Mouse (Mus musculus) C2C12 (cell line): ENCODE measurements around the gene Olfr137. TPM values are rescaled to one million over a fixed set of nuclear protein-coding genes. Genes with fewer than 3 reads are reported as not detected.

ENCODE experiments used
- H3K27me3 ChIP-seq: one replicate; pipeline ENCODE4 v1.6.1; 2011; ENCODE audit not compliant: control insufficient read depth, insufficient read depth, insufficient read length
- H3K36me3 ChIP-seq: one replicate; pipeline ENCODE4 v1.6.1; 2011; ENCODE audit not compliant: control insufficient read depth, insufficient read depth
- H3K4me3 ChIP-seq: one replicate; pipeline ENCODE4 v1.5.1; 2011; ENCODE audit warnings: mild to moderate bottlenecking, control low read depth; ENCODE audit not compliant: poor library complexity, insufficient read depth, severe bottlenecking
- H3K79me2 ChIP-seq: one replicate; pipeline ENCODE4 v1.6.1; 2011; ENCODE audit not compliant: control insufficient read depth, insufficient read depth
- H3K79me3 ChIP-seq: one replicate; pipeline ENCODE4 v1.6.1; 2011; ENCODE audit warnings: low read depth, control low read depth
- H3ac ChIP-seq: one replicate; pipeline ENCODE3; 2011; ENCODE audit warnings: low read depth; ENCODE audit not compliant: control insufficient read depth, insufficient read length
- CEBPB ChIP-seq: IDR thresholded peaks from one replicate; pipeline ENCODE4 v1.6.1; 2011; ENCODE audit warnings: low read depth, mild to moderate bottlenecking, control low read depth, moderate library complexity
- CTCF ChIP-seq: IDR thresholded peaks from one replicate; pipeline ENCODE4 v1.5.1; 2011; ENCODE audit not compliant: control insufficient read depth, insufficient read depth, insufficient read length
- FOSL1 ChIP-seq: IDR thresholded peaks from one replicate; pipeline ENCODE4 v1.8.0; 2011; ENCODE audit warnings: mild to moderate bottlenecking, low read length; ENCODE audit not compliant: poor library complexity, insufficient read depth, severe bottlenecking
- MAX ChIP-seq: IDR thresholded peaks from one replicate; pipeline ENCODE4 v1.6.1; 2011; ENCODE audit warnings: mild to moderate bottlenecking, control low read depth
- MYOD1 ChIP-seq: IDR thresholded peaks from one replicate; pipeline ENCODE4 v1.6.1; 2011; ENCODE audit warnings: low read depth; ENCODE audit not compliant: control insufficient read depth, insufficient read length
- MYOG ChIP-seq: IDR thresholded peaks from one replicate; pipeline ENCODE4 v1.6.1; 2011; ENCODE audit not compliant: control insufficient read depth, insufficient read length; ENCODE audit errors: extremely low read depth
- USF1 ChIP-seq: IDR thresholded peaks from one replicate; pipeline ENCODE4 v1.6.1; 2011; ENCODE audit warnings: low read depth, mild to moderate bottlenecking, control low read depth, moderate library complexity
- long read RNA-seq, 2 experiments: library from polyadenylated mRNA; unstranded; transcript quantifications; one replicate each; pipeline ENCODE4 v2.0.0; 2019 to 2020
- polyA plus RNA-seq: library from polyadenylated mRNA; unstranded; fragments of >200 nt; fragmentation: generic; extraction: Trizol; gene quantifications from one replicate; pipeline ENCODE4 v1.2.1, GENCODE M21; 2012; ENCODE audit warnings: missing spikeins

The Olfr137 gene
- not detected for polyA plus RNA-seq
- long read RNA-seq, experiment 1 = 0 reads
- long read RNA-seq, experiment 2 = 0 reads

GRCm38 (mm10) chr17:38307470-38307869 is at the start of gene Olfr137:
Gene Olfr137 (minus strand): TSS chr17:38307570.
- TF ChIP-seq CTCF = no peak
- TF ChIP-seq CEBPB = no peak
- no peak for TF ChIP-seq FOSL1
- TF ChIP-seq USF1 = no peak
- no peak for TF ChIP-seq MAX
- no peak for TF ChIP-seq MYOG
- Histone ChIP-seq H3K79me3 (no peaks in the 10 kb centered on the region), H3K36me3 (no peaks in the 10 kb centered on the region)

GRCm38 (mm10) chr17:38329531-38329930 is 22.2 kb upstream of the Olfr137 start, which contains the start of gene Olfr136:
Gene Olfr136 (plus strand): TSS chr17:38329831.
- Histone ChIP-seq H3K36me3 (no peaks in the 10 kb centered on the region), H3K4me3 (no peak within 1 kb of the TSS), H3ac (no peak within 1 kb of the TSS), H3K79me3 (no peaks in the 10 kb centered on the region), H3K27me3 (no peaks in the 10 kb centered on the region), H3K79me2 (no peaks in the 10 kb centered on the region)
- TF ChIP-seq USF1 (no peak), CTCF (no peak), MYOD1 (no peak)

More at GRCm38 (mm10) chr17:38307470-38307869, at the start of gene Olfr137:
- no peak within 1 kb of the TSS for H3ac ChIP-seq
- H3K4me3 ChIP-seq = no peak within 1 kb of the TSS
- no peaks in the 10 kb centered on the region for H3K79me2 ChIP-seq
- H3K27me3 ChIP-seq = no peaks in the 10 kb centered on the region

- TF ChIP-seq MYOG (no peak), FOSL1 (no peak), USF1 (no peak), MYOD1 (no peak), CEBPB (no peak), CTCF (no peak), MAX (no peak)
- no peaks in the 10 kb centered on the region for H3K79me3 ChIP-seq
These were observed 46.6 kb downstream of the Olfr137 start, which contains the start of gene Olfr138 for GRCm38 (mm10) chr17:38260735-38261134. Gene Olfr138 (plus strand): TSS chr17:38261035.

More at GRCm38 (mm10) chr17:38260735-38261134, 46.6 kb downstream of the Olfr137 start, which contains the start of gene Olfr138:
- Histone ChIP-seq H3K79me2 (no peaks in the 10 kb centered on the region), H3K27me3 (no peaks in the 10 kb centered on the region), H3K36me3 (no peaks in the 10 kb centered on the region), H3ac (no peak within 1 kb of the TSS), H3K4me3 (no peak within 1 kb of the TSS)

Other genes starting within 250 kb of the Olfr137 start
- gene Olfr129, start 247.5 kb downstream of the Olfr137 start, polyA plus RNA-seq = not detected
- not detected for gene Olfr130, start 243.6 kb downstream of the Olfr137 start, polyA plus RNA-seq
- not detected for gene Olfr131, start 218.9 kb downstream of the Olfr137 start, polyA plus RNA-seq
- gene Olfr132, start 173.0 kb downstream of the Olfr137 start, polyA plus RNA-seq = not detected
- not detected for gene Olfr133, start 162.3 kb downstream of the Olfr137 start, polyA plus RNA-seq
- not detected for gene Olfr134, start 136.2 kb downstream of the Olfr137 start, polyA plus RNA-seq
- not detected for gene Olfr135, start 103.2 kb downstream of the Olfr137 start, polyA plus RNA-seq
- not detected for gene Olfr138, start 46.5 kb downstream of the Olfr137 start, polyA plus RNA-seq
- not detected for gene Olfr136, start 22.3 kb upstream of the Olfr137 start, polyA plus RNA-seq
- gene Esp36, start 112.6 kb upstream of the Olfr137 start, polyA plus RNA-seq = not detected
- not detected for gene Esp34, start 246.6 kb upstream of the Olfr137 start, polyA plus RNA-seq